Mouse (Mus musculus) right cerebral cortex, postnatal 14 days (tissue): ENCODE measurements at regions not wholly inside any gene's neighbourhood (a gene's known extent, or its start where the extent isn't known, plus 50 kb on each side); places are given as distances from the start of the nearest gene placed in this dataset.

Experiments used
- DNase-seq: peaks from one replicate; pipeline ENCODE4 v3.0.0; 2022

DNA sequence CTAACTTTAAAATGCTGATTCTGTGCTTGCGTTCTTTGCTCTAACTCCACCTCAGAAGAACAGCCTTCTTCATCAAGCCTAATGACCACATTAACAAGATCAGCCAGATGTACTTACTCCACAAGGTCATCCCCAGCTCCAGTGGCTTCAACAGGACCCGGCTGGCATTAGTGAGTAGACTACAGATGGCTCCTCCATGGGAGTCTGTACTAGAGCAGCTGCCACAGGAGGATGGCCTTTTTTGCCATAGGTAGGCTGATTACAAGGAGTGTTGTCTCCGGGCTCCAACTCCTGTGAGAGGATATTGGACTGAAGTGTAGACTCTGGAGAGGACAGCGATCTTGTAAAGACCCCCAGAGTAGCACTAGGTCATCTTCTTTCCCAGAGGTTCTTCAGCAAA lies 729.7 kb downstream of the Galc start:
- DNase-seq, result no peak

DNA sequence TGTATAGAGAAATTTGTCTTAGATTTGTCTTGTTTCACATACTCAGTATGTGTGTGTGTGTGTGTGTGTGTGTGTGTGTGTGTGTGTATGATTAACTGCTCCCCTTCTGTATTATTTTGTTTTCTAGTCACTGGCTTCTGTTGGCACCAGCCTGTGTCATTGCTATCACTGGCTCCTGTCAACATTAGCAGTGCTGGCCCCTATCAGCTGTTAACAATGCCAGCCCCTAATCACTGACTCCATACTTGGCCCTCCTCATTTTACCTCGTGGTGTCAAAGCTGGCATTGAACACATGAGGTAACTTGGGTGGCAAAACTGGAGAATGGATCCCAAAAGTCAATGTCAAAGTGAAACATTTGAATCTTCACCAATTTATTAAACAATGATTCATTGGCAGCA lies 733.3 kb downstream of the Galc start:
- no peak for DNase-seq

DNA sequence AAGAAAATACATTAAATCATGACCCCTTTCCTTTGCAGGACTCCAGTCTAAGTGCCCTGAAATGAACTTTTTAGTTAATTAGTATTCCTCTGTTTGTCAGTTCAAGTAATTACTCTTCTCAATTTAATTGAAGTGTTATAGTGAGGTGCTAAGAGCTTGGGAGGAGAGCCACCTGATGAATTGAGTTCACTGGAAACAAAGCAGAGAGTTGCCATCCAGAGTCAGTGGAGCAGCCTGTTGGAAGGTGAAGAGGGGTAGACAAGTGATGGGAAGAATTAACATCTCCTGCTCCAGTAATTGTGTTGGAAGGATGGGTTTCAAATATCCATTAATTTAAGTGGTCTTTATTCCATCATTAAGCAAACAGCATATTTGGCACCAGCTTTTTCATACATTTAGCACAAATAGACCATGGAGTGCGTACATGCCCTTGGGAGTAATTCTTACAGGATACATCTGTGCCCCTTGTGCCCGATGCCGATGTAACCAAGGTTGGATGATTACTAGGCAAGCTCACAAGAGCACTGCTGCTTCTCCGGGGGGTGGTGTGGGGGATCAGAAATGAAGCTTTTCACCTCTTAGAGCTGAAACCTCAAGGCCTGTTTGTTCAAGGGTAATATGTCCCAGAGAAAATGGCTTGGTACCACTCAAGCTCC lies 739.3 kb downstream of the Galc start:
- no peak for DNase-seq

DNA sequence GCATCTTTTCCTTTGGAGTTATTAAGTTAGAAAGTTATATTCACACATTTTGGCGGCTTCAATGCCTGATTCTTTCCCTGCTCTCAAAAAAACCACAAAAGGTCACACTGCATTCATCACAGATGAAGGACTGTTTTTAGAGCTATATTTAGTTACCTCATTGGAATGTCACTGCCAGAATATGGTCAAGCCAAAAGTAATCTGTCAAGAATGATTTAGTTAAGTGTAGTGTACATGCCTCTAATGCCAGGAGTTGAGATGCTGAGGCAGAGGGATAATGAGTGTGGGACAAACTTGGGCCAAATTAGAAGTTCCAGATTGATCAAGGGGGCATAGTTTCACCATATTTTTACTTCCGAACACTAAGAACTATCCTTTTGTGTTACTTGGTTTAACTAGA lies 741.7 kb downstream of the Galc start:
- DNase-seq, result no peak

DNA sequence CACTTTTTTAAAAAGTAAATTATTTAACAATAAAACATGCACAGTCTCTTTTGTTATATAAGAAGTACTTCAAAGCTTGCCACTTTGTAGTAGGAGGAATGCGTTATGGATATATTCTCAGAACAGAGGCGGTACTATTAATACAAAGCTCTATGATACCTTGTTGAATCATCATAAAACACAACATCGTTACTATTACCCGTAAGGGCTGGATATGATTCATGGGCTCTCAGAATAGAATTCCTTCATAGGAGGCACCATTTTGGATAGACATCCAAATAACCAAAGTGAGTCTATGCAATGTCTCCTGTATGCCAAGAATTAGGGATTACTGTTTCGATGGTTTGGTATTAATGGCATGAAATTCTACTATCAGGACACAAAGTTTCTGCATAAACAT lies 743.5 kb downstream of the Galc start:
- no peak for DNase-seq

DNA sequence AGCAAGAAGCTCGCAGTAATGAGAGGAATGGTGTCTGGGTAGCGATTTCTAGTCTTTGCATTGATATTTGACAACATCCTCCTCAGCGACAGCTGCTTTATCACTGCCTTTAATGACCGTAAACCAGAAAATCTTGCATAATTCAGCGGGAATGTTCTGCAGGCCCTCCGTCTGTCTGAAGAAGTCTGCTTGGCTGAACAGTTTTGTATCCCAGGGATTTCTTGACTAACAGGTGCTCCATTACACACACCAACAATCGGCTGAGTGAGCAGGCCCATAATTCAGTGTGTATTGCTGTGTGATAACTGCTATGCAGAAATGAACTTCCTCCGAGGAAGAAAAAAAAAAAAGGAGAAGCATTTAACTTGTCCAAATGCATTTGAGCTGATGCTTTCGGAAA lies 747.4 kb downstream of the Galc start:
- no peak for DNase-seq

DNA sequence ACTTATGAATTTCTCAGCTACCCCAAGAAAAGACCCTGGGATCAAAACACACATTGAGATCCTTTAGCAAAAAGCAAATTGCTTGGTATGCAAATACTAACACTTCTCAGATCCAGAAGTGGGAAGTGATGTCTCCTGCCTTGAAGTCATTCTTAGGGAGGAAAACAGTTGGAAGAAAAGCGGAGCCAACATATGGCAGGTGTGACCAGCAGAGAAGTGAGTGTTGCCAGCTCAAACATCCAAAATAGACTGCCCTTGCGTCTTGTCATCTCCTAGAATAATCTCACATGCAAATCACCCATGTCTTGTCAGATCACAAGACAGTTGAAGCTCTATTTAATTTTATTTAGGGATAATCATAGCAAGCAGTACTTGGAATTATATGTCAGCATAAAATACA lies 757.8 kb downstream of the Galc start:
- DNase-seq, result no peak

DNA sequence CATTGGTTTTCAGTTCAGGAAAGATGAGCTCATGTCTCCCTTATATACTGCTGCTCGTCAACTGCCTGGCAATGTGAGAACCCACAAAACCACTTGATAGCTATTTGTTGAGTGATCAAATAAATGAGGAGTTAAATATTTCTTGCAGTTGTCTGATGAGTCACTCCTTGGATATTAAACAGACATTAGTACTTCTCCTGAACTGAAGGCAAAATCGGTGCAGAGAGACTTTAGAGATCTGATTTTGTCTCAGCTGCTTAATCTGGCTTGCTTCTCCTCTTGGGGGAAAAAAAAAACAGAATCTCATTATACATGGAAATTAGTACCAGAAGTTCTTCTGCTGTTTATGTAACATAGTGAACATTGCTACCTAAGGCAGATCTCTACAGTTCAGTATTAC lies 775.7 kb downstream of the Galc start:
- DNase-seq, result no peak

DNA sequence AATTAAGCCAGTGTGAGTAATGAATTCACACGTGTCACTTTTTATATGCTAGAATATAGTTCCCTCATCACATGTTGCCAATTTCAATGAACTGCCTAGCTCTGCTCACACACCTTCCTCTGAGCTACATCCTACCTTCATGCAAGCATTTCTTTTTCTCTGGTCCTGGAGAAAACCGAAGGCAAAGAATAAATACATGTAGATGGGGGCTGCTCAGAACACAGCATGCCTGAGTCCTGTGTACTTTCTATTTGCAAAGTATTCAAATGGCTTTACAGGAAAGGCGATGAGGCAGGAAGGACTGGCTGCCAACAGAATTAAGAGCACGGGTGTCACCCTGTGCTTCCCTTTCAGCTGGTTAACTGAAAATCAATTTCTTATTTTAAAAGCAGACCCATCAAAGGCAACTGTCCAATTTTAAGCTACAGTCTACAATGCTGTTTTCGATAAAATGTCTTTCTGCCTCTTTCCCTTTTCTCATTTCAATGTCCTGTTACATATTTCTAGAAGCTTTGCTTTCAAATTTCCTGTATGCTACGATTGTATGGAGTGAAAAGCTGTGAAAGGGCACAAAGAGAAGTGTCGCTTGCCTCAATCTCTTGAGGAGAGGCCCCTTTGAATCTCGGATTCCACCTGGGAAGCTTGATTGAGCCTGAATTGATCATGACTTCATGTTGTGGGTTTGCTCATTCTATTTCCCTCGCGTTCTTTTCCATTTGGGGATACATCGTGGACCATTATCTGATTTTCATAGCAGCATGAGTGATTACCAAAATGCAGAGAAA lies 782.6 kb downstream of the Galc start:
- DNase-seq, result no peak

DNA sequence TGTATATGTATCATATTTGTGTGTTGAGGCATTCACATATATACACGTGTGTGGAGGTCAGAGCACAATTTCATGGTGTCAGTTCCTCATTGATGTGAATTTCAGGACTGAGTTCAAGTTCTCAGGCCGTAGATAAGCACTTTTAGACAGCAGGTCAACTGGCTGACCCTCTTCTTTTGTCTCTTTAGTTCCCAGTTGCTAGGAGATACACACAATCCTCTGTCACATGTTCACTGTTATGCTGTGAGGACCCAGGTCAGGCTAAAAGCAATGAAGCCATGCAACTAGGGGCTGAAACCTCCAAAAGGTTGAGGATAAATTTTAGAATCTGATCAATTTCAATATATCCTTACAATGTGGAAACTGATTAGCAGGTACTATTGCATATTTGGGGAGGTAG lies 783.5 kb downstream of the Galc start:
- DNase-seq, result no peak

DNA sequence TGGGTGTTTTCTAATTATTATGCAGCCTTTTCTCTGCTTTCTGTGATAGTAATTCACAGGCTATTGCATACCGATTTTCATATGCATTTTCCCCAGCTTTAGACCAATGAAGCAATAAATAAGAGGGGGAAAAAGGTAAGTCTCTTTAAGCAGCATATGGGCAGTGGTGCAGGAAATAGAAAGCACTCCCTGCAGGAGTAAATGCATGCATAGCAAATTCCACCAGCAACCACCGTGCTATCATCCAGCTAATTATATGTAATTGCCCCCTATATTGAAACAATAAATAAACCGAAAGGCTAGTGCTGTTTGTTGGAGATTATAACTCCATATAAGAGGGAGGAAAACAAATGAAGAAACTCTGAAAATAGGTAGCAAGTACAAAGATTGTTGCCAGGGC lies 790.1 kb downstream of the Galc start:
- DNase-seq, result no peak

DNA sequence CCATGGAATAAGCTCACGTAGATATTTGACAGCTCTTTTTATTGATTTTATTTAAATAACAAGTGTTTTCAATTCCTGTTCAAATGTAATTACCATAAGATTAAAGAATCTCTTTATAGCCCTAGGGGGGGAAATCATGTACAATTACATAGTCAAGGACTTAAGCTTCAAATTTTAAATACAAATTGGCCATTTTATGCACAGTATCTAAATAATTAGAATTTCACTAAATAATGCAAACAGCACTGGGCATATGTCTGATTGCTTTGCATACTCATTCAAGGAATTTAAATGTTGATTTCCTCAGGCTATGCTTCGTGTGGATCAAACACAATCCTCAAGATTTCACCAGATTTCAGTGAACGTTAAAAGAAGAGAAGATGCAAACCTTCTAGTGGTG lies 823.1 kb downstream of the Galc start:
- no peak for DNase-seq

DNA sequence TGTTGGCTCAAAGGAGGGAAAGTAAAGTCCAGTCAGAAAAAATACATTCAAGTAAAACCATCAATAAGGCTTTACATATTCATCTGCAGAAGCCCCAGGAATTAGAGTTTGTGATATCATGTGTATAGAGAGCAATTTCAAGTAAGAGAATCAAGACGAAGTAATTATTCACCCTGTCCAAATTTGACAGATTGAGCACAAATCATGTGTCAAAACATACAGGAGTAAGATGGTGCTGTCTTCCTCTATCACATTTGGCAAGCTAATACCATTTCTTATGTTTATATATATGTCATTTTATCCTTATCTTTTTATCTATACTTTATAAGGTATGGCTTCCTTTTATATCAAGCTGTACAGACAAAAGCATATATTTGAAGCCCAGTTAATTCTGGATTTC lies 825.2 kb downstream of the Galc start:
- no peak for DNase-seq

DNA sequence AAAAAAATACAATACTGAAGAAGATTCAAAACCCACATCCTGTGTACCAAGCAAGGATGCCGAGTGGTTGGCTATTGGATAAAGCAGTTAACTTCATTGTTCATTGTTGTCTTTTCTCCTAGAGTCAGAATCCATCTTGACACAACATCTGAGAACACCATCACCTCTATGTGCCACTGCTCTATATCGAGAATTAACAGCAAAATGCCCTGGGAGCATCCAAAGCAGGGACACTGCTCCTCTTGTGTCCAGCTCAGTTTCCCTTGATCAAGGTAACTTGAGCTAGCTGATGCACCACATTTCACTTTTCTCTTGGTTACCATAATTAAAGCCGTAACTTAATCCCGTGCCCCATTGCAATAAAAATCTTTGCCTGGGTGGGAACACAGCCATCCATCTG lies 826.6 kb downstream of the Galc start:
- no peak for DNase-seq

DNA sequence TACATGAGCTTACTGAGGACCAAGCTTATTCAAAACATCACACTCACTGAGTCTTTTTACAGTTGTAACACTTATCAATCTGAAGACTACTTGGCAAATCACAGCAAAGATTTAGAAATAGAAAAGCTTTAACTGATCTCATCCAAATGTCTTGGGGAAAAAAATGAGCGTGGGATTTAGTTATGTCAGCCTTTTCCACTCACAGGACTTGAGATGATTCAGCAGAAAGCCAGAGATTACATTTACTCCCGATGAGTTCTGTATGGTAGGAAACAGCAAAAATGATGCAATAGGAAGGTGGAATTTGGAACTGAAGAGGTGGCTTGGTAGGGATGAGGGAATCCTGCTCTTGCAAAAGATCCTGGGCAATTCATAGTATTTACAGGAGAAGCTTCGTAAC lies 831.0 kb downstream of the Galc start:
- DNase-seq, result no peak

DNA sequence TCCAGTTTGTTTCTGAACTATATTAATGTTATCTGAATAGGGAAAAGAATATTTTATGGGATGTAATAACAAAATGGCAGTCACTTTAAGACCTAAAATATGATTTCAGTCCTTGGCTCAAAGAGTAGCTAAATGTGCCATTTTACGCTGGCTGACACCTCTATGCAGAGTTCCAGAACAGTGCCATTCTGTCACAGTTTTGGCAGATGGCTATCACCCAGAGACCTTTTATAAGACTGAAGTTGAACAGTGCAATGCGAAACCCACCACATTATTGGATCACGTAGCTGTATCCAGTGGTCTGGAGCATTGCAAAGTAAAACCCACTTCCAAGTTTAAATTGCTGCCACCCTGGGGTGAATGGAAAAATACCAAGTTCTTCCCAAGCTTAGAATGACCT lies 834.5 kb downstream of the Galc start:
- DNase-seq, result no peak

DNA sequence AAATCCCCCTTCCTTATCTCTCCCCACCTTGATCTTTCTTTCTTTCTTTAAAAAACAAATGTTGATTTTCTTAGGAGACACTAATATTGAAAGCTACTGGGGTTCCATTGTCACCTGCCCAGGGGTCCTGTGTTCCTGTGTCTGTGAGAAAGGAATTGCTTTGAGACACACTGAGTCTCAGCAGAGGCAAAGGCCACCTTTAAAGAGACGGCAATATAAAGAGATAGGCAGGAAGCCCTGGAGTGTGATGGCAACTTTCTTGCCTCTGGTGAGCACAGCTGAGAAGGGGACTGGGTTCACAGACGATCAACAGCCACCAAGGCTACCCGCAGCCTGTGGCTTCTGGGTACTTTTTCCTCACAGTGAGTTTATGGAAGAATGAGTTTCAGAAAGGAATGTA lies 855.8 kb downstream of the Galc start:
- no peak for DNase-seq

DNA sequence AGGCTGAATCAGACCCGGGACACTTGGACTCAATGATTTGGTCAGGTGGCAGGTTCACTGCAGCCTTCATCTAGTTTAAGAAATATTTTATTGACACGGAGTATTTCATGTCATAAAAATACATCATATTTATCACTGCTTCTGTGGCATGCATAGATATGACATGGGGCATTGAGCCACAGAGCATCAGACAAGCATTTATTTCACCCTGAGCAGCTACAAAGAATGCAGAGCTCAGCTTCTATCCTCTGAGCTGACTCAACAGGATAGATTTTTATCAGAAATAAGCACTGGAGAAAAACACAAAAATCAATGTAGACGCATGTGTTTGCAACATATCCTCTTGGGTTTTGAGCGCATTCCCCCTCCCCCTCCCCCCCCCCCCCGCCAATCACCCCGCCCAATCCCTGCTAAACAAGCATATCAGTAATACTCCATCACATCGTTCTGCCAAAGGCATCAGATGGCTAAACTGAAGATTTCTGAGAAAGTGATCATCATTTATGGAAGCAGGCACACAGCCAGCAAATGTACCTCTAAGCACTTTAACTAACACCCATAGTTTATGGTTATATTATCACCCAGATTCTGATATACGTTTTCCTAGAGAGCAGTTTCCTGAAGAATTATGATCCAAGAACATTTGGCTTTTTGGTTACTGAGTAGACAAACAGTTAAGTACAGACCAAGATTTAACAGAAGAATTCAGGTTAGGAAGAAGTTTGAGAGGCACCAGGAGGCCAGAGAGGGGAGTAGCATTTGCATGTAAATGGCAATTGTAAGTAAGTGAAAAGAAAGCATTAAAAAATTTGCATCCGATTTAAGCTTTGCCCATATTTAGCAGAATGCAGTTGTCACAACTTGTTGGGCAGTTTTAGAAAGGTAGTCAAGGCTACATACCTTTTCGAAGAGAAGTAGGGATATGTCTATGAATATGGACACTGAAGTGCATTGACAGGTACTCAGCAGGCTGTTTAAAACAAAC lies 856.6 kb downstream of the Galc start:
- DNase-seq, result no peak

DNA sequence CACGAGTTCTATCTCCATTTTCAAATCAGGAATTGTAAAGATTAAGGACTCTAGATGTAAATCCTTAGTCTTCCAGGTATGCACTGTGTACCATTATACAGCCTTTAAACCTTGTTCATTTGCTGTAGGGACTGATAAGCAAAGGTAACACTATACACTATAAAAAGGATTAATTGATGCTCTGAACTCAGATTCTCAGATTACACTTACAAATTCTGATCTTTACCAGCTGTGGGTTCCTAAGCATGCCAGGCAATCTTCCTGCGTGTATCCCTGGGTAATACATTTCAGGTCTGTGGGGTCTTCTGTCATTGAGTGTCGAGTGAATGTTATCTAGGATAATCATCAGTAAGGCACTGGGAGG lies 860.7 kb downstream of the Galc start:
- no peak for DNase-seq

DNA sequence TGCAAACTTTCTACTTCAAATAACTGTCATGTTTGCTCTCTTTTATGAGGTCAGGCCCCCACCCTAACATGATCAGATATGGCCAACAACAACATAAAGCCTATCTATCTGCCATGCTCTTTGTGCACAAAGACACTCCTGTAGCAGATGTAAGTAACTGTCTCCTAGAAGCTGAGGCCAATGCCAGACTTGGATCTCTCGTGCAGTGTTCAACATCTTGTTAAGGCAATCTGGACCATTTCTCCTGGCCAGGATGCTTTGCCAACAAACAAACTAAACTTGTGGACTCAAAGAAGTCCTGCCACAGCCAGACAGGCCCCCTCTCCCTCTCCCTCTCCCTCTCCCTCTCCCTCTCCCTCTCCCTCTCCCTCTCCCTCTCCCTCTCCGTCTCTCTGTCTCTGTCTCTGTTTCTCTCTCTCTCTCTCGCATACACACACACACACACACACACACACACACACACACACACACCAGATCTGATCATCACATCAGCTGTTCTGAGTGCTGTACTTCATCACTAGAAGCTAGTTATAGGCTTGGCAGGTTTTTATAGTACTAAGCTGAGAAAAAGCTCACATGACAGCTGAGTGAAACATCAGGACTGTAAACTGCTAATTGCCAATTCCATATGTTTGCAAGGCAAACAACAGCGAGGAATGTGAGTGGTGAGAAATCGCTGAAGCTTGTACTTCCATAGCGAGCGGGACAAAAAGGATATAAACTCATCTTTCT lies 861.2 kb downstream of the Galc start:
- DNase-seq, result no peak

DNA sequence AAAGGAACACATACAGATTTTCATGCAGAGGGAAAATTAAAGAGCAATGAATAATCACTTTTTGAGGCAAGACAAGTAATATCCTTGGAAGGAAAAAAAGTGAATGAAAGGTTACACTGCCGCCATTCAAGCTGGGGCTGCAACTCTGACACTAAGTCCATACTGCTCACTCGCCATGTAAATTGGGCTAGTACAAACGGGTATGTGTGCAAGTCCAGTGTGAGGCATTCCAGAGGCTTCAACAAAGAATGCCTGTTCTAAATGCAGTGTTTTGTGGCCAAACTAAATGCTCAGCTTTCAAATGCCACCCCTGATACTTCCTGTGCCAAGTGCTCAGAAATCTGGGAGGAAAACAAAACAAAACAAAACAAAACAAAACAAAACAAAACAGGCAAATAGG lies 897.5 kb downstream of the Galc start:
- no peak for DNase-seq

DNA sequence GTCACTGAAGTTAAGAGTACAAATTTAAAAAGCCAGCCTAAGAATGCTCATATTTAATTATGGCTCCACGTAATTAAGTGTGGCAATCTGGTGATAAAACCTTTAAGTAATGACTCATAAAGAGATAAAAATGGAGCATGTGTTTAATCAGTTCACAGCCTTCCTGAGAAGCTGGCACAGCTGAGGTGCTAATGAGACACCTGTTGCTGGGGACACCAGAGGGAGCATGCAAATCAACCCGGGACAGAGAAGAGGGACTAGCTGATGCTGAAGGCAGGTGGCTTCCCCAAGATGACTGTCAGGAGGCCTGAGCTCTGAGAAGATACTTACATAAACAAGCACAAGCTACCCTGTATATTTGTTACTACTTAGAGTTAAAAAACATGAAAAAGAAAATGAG lies 898.6 kb downstream of the Galc start:
- DNase-seq, result peak; percentile 9

DNA sequence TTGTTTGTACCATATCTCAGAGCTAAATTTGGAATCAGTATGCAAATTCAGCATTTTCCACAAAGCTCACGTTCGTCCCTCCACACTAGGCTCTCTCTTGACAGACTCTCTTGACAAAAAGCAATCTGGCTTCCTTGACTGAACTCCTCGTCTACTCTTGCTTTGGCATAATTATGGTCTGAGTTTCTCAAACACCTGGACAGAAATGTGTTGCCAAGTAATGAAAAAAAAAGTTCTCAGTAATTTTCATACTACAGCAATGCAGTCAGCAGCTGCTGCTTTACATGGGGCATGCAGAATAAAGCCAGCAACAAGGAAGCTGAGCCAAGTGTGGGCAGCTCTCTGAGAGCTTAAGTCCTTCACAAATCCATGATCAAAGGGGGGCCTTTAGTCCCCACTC lies 932.7 kb downstream of the Galc start:
- peak; percentile 4 for DNase-seq
